ENCODE assay signal across 7 mouse cellular contexts in the genomic region with DNA sequence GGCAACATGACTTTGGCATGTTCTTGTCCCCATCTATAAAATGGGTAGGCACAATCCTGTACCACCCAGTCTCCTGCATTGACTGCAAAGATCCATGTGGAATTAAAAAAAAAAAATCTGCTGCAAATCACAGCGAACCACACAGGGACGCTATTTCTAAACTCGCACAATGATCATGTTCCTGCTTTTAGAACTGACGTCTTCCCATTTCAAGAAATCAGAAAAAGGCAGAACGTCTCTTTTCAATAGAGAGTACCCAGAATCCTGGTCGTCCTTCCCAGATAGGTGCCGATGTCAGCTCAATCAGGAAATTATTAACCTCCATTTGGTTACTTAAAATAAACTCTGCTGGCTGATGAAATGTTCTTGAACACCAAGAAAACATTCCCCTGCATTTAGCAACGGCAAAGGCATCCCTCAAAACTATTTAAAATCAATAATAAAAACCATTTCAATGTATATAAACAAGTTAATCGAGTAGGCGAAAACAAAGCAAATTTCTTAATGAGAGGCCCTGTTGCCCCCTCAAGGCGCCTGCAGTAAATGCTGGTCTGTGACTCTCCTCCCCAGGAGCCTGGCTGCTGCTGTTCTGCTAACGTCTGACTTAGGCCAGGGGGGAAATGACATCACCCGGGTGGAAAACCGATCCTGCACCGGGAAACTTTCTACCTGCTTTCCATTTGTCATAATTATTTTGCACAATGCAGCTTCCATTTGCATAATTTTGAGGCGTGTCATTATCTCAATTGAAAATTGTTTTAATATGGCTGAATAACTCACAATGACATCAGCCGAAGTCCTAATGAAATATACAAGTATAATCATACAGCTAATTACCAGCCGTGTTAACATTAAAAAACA. TPM values are rescaled to one million over a fixed set of nuclear protein-coding genes. Genes with fewer than 3 reads are reported as not detected.
A peak's percentile ranks its signal among the peaks of the same experiment; 100 is the strongest.
DNase-seq lines count a peak whose midpoint lies in the region; ATAC-seq and TF ChIP-seq lines count a peak whose summit lies in the region.

No protein-coding gene starts in this region.

- in situ Hi-C loops in CH12.LX (cut with MboI; ENCODE audit: low pct_ligation_motif_present, low pct_unique_long_range_greater_than_20kb, low sequenced_read_pairs) = loop anchor here (10.0 kb wide), 1 partner anchor 110 kb away; no protein-coding TSS in a partner anchor

- intact Hi-C loops in heart, postnatal 10 days (cut with DNase I) = loop anchor here (5.0 kb wide), 3 partner anchors 38 to 173 kb away; no protein-coding TSS in a partner anchor

- TF ChIP-seq CTCF in CH12.LX (conservative IDR thresholded peaks at IDR 0.05 in 1 of 2, IDR thresholded peaks at IDR 0.05 in 1 of 2; ENCODE audit: low read depth in 2 of 2, low read length in 2 of 2) = 0 out of 4 replicates have a peak, but pooled peaks of 1 of the 2 experiments have one; percentile 8
- TF ChIP-seq CTCF in embryonic fibroblast, embryonic 13.5 days (IDR thresholded peaks at IDR 0.05; ENCODE audit: borderline replicate concordance, insufficient read depth, low read length) = no peak
- no peak for TF ChIP-seq CTCF in lung, postnatal 0 days (IDR thresholded peaks at IDR 0.05)

- peaks cover 2% of the 10 kb centered on the region; the same call in 1 of the 2 replicates for H3K79me2 ChIP-seq in CH12.LX (replicated peaks; ENCODE audit: control insufficient read depth, extremely low read depth, insufficient read depth, poor library complexity, severe bottlenecking)

- H3K4me1 ChIP-seq in CH12.LX (ENCODE audit: control insufficient read depth in 1 of 2, insufficient read depth in 2 of 2) = peaks cover 2 to 16% of the 10 kb centered on the region in 2 experiments; a peak in 3 of 4 replicates
- no peaks in the 10 kb centered on the region; the same call in 1 of the 2 replicates for H3K4me1 ChIP-seq in embryonic fibroblast, embryonic 13.5 days (ENCODE audit: control insufficient read depth, insufficient read depth, low read length)
- no peaks in the 10 kb centered on the region for H3K4me1 ChIP-seq in lung, postnatal 0 days (ENCODE audit: insufficient read depth, low read depth, low read length)
- H3K4me1 ChIP-seq in stomach, embryonic 15.5 days = 0 out of 2 replicates have a peak, but pooled peaks cover 2% of the 10 kb centered on the region

- dilution Hi-C loops in CH12.LX (cut with MboI; ENCODE audit: extremely low pct_ligation_motif_present, extremely low pct_unique_long_range_greater_than_20kb, low sequenced_read_pairs) = no loop called here

- no peaks in the 10 kb centered on the region for H3K27me3 ChIP-seq in CH12.LX (replicated peaks)
- no peaks in the 10 kb centered on the region for H3K27me3 ChIP-seq in lung, postnatal 0 days (replicated peaks; ENCODE audit: insufficient read depth, low read length)
- H3K27me3 ChIP-seq in stomach, embryonic 15.5 days (replicated peaks) = no peaks in the 10 kb centered on the region

- ATAC-seq in lung, postnatal 0 days = no peak
- no peak for ATAC-seq in stomach, embryonic 15.5 days (ENCODE audit: insufficient read depth, low FRiP score, low read depth)

- peak overlapping the region; percentile 83; the same call in 1 of the 2 replicates for H3K9ac ChIP-seq in CH12.LX (ENCODE audit: insufficient read depth, low read depth)
- no peak overlapping the region for H3K9ac ChIP-seq in lung, postnatal 0 days (replicated peaks; ENCODE audit: low read depth)
- H3K9ac ChIP-seq in stomach, embryonic 15.5 days = no peak overlapping the region

- DNase-seq in CH12.LX (ENCODE audit: extremely low read depth) (peak; percentile 56), R1 (ENCODE audit: low read depth, low spot score) (peak; percentile 33)
- peak; percentile 61 to 68 for DNase-seq in heart, postnatal 10 days
- peak; percentile 58 for DNase-seq in kidney, postnatal 14 days
- DNase-seq in lung, postnatal 0 days (ENCODE audit: low spot score) = peak; percentile 58

- no peak overlapping the region for H3K27ac ChIP-seq in CH12.LX (ENCODE audit: insufficient read depth, low read depth)
- peak overlapping the region; percentile 74 for H3K27ac ChIP-seq in embryonic fibroblast, embryonic 13.5 days (ENCODE audit: insufficient read depth, low read length)
- 0 out of 2 replicates have a peak overlapping the region, but pooled peaks have one; percentile 34 for H3K27ac ChIP-seq in lung, postnatal 0 days (ENCODE audit: low read length)
- peak overlapping the region; percentile 26 for H3K27ac ChIP-seq in stomach, embryonic 15.5 days

- no peaks in the 10 kb centered on the region for H3K9me3 ChIP-seq in CH12.LX (replicated peaks; ENCODE audit: low read length)
- no peaks in the 10 kb centered on the region for H3K9me3 ChIP-seq in lung, postnatal 0 days (ENCODE audit: low read length)
- no peaks in the 10 kb centered on the region for H3K9me3 ChIP-seq in stomach, embryonic 15.5 days

- H3K36me3 ChIP-seq in CH12.LX (replicated peaks in 1 of 2; ENCODE audit: control insufficient read depth in 1 of 2, insufficient read depth in 1 of 2, low read length in 1 of 2) = peaks cover 0 to 12% of the 10 kb centered on the region in 2 experiments
- H3K36me3 ChIP-seq in lung, postnatal 0 days (ENCODE audit: insufficient read depth, low read length) = 0 out of 2 replicates have a peak, but pooled peaks cover 4% of the 10 kb centered on the region
- H3K36me3 ChIP-seq in stomach, embryonic 15.5 days = 0 out of 2 replicates have a peak, but pooled peaks cover 5% of the 10 kb centered on the region

- 28% methylated on average over 18 of the region's 18 CpGs for WGBS in lung, postnatal 0 days
- 29% methylated on average over 18 of the region's 18 CpGs for WGBS in stomach, embryonic 15.5 days

- 0 out of 2 replicates have a peak, but pooled peaks have one; percentile 34 for TF ChIP-seq EP300 in CH12.LX (IDR thresholded peaks at IDR 0.05; ENCODE audit: low read length)
- TF ChIP-seq EP300 in lung, postnatal 0 days (IDR thresholded peaks at IDR 0.05) = no peak

- no peak for TF ChIP-seq POLR2A in CH12.LX (IDR thresholded peaks at IDR 0.05; ENCODE audit: low read depth, low read length)
- no peak for TF ChIP-seq POLR2A in embryonic fibroblast, embryonic 13.5 days (IDR thresholded peaks at IDR 0.05; ENCODE audit: low read depth, low read length)

- TF ChIP-seq RAD21 in CH12.LX (IDR thresholded peaks at IDR 0.05; ENCODE audit: low read depth, low read length) = no peak; the same call in 1 of the 2 replicates

- peak overlapping the region in 1 of 3 experiments; percentile 59 for H3K4me3 ChIP-seq in CH12.LX (replicated peaks in 1 of 3; ENCODE audit: low read depth in 2 of 3, low read length in 2 of 3, poor library complexity in 1 of 3)
- H3K4me3 ChIP-seq in embryonic fibroblast, embryonic 13.5 days (ENCODE audit: insufficient read depth, low read length) = no peak overlapping the region
- peak overlapping the region; percentile 68; the same call in 1 of the 2 replicates for H3K4me3 ChIP-seq in lung, postnatal 0 days (ENCODE audit: low read depth, low read length)
- H3K4me3 ChIP-seq in stomach, embryonic 15.5 days (replicated peaks) = peak overlapping the region; percentile 69; the same call in 1 of the 2 replicates

- peak overlapping the region; percentile 82; the same call in 1 of the 2 replicates for H3K4me2 ChIP-seq in CH12.LX (ENCODE audit: insufficient read depth, low read depth, poor library complexity, severe bottlenecking)
- peak overlapping the region; percentile 92; the same call in 1 of the 2 replicates for H3K4me2 ChIP-seq in lung, postnatal 0 days (replicated peaks; ENCODE audit: low read depth, low read length)
- peak overlapping the region; percentile 66 for H3K4me2 ChIP-seq in stomach, embryonic 15.5 days

TF ChIP-seq in CH12.LX, 34 proteins besides CTCF, POLR2A, EP300 and RAD21:
- TF ChIP-seq JUN (IDR thresholded peaks at IDR 0.05; ENCODE audit: insufficient read depth, low read depth, low read length) (0 out of 2 replicates have a peak, but pooled peaks have one; percentile 34), MAX (IDR thresholded peaks at IDR 0.05; ENCODE audit: low read length) (no peak), TCF12 (IDR thresholded peaks at IDR 0.05; ENCODE audit: low read depth, low read length) (0 out of 2 replicates have a peak, but pooled peaks have one; percentile 25), PAX5 (IDR thresholded peaks at IDR 0.05; ENCODE audit: low read length) (no peak), CHD2 (IDR thresholded peaks at IDR 0.05; ENCODE audit: low read length) (no peak)
TF ChIP-seq in CH12.LX: peak in this region for 2.

RNA-seq across cellular contexts. Expression of a gene that starts 3.4 kb away (rescaled TPM):
- 1.2 and 1.8 TPM in 2 replicates for total RNA-seq in CH12.LX (2012; rRNA removed)
- 1.1 and 1.3 TPM in 2 replicates for total RNA-seq in CH12.LX (2014; rRNA removed)
- polyA plus RNA-seq in CH12.LX (2012; ENCODE audit: insufficient read length, low read depth) = 2.0 and 2.6 TPM in 2 replicates
- 80.2 and 101 TPM in 2 replicates for polyA plus RNA-seq in embryonic fibroblast, embryonic 13.5 days (2011; ENCODE audit: insufficient read length, low read depth, missing spikeins)
- 10 to 100 TPM; 26.5 to 29.4 TPM for total RNA-seq in heart, postnatal 10 days (2021)
- 42.8 and 50.8 TPM in 2 replicates for polyA plus RNA-seq in lung, postnatal 0 days (2015; fragmentation: Nextera tagmentation; extraction: Ambion mirVana)
- 32.3 and 33.1 TPM in 2 replicates for polyA plus RNA-seq in stomach, embryonic 15.5 days (2015; fragmentation: Nextera tagmentation; extraction: Ambion mirVana)
